Mouse (Mus musculus): Measurements from ENCODE around the gene Tmem91. TPM values are rescaled to one million over a fixed set of nuclear protein-coding genes. Genes with fewer than 3 reads are reported as not detected.

The Tmem91 gene
- polyA plus RNA-seq, 1 experiment from 2014 or later = 3.1 TPM

DNA sequence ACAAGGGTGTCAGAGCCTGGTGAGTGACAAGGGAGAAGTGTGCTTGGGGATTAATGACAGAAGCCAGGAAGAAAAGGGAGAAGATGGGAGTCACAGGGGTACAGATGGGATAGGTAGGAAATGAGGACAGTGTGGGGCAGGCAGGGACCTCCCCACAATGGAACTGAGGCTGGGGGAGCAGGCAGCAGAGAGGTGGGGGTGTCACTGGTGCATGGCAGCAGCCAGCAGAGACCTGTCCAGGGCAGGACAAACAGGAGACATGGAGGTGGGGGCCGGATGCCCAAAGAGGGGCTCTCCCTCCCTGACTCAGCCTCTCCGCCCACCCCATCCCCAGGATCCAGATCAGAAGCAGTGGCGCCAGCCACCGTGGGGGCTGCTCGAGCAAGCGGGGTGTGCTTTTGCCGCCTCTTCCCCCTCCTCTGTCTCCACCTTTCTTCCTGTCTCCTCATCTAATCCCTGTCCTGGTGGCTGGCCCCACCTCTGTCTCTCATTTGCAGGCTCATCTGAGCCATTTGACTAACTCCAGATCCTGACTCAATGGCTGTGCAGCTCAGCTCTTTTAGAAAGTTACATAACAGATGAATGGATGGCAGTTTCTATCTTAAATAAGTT lies 35.7 kb upstream of the Tmem91 start:
- H3K27me3 ChIP-seq = peaks cover 11% of the 10 kb centered on the region
- H3K9me3 ChIP-seq = no peaks in the 10 kb centered on the region
- 0 out of 2 replicates have a peak overlapping the region, but pooled peaks have one; percentile 2 for H3K27ac ChIP-seq (replicated peaks)
- ATAC-seq (ENCODE audit: low FRiP score, low read depth) = peak; percentile 52
- peak overlapping the region; percentile 31; the same call in 1 of the 2 replicates for H3K9ac ChIP-seq (replicated peaks)
- peaks cover 20% of the 10 kb centered on the region for H3K4me1 ChIP-seq
- H3K4me3 ChIP-seq = no peak overlapping the region
- H3K36me3 ChIP-seq = peaks cover 42% of the 10 kb centered on the region
- 0 out of 2 replicates have a peak overlapping the region, but pooled peaks have one; percentile 28 for H3K4me2 ChIP-seq (replicated peaks)
- WGBS = 2% methylated on average over 7 of the region's 7 CpGs

DNA sequence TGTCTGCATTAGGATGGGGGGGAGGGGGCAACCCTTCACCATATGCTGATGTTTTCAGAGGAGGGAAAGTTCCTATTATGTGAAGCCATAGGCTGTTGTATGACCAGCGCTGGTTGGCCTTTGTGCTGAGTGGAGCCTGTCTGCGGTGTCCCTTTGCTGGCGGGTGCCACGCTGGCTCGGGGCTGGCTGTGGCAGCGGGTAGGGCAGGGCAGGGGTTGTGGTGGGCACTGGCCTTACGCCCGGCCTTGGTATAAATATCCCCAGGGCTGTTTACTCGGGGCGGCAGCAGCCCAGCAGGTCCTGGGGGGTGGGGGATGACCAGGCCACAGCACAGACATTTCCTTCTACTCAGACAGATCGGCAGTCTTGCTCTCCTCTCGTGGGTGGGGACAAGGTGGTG lies 35.0 kb upstream of the Tmem91 start:
- peak; percentile 21; the same call in 1 of the 2 replicates for ATAC-seq (ENCODE audit: low FRiP score, low read depth)
- Histone ChIP-seq H3K4me1 (peaks cover 23% of the 10 kb centered on the region), H3K4me3 (no peak overlapping the region), H3K4me2 (replicated peaks) (no peak overlapping the region), H3K9ac (replicated peaks) (0 out of 2 replicates have a peak overlapping the region, but pooled peaks have one; percentile 31), H3K27ac (replicated peaks) (no peak overlapping the region), H3K36me3 (peaks cover 36% of the 10 kb centered on the region), H3K9me3 (no peaks in the 10 kb centered on the region), H3K27me3 (peaks cover 16% of the 10 kb centered on the region)
- WGBS = 21% methylated on average over 12 of the region's 12 CpGs

GRCm38 (mm10) chr7:25707581-25708292 lies 32.8 kb upstream of the Tmem91 start:
- no peak overlapping the region for H3K27ac ChIP-seq (replicated peaks)
- H3K4me1 ChIP-seq = peaks cover 37% of the 10 kb centered on the region
- ATAC-seq (ENCODE audit: low FRiP score, low read depth) = no peak
- no peak overlapping the region for H3K4me3 ChIP-seq
- H3K4me2 ChIP-seq (replicated peaks) = no peak overlapping the region
- no peak overlapping the region for H3K9ac ChIP-seq (replicated peaks)
- 74% methylated on average over 15 of the region's 15 CpGs for WGBS
- H3K9me3 ChIP-seq = no peaks in the 10 kb centered on the region
- H3K36me3 ChIP-seq = peaks cover 13% of the 10 kb centered on the region
- peaks cover 34% of the 10 kb centered on the region for H3K27me3 ChIP-seq

GRCm38 (mm10) chr7:25706578-25707170 lies 31.7 kb upstream of the Tmem91 start:
- peaks cover 34% of the 10 kb centered on the region for H3K27me3 ChIP-seq
- H3K4me3 ChIP-seq = no peak overlapping the region
- 65% methylated on average over 7 of the region's 7 CpGs for WGBS
- H3K4me1 ChIP-seq = peaks cover 35% of the 10 kb centered on the region
- no peak overlapping the region for H3K9ac ChIP-seq (replicated peaks)
- no peak overlapping the region for H3K27ac ChIP-seq (replicated peaks)
- no peak for ATAC-seq (ENCODE audit: low FRiP score, low read depth)
- H3K4me2 ChIP-seq (replicated peaks) = no peak overlapping the region
- H3K36me3 ChIP-seq = 0 out of 2 replicates have a peak, but pooled peaks cover 4% of the 10 kb centered on the region
- H3K9me3 ChIP-seq = peaks cover 5% of the 10 kb centered on the region; the same call in 1 of the 2 replicates

- WGBS = 67% methylated on average over 6 of the region's 6 CpGs
- Histone ChIP-seq H3K9ac (replicated peaks) (no peak overlapping the region), H3K9me3 (peaks cover 5% of the 10 kb centered on the region; the same call in 1 of the 2 replicates), H3K4me3 (no peak overlapping the region), H3K4me2 (replicated peaks) (no peak overlapping the region), H3K27me3 (peaks cover 34% of the 10 kb centered on the region), H3K27ac (replicated peaks) (no peak overlapping the region), H3K4me1 (peaks cover 27% of the 10 kb centered on the region), H3K36me3 (no peaks in the 10 kb centered on the region)
- no peak for ATAC-seq (ENCODE audit: low FRiP score, low read depth)
Measured at GRCm38 (mm10) chr7:25705801-25706251, 30.9 kb upstream of the Tmem91 start.

- ATAC-seq (ENCODE audit: low FRiP score, low read depth) = 0 out of 2 replicates have a peak, but pooled peaks have one; percentile 45
- Histone ChIP-seq H3K4me1 (peaks cover 17% of the 10 kb centered on the region), H3K9me3 (peaks cover 5% of the 10 kb centered on the region; the same call in 1 of the 2 replicates), H3K36me3 (no peaks in the 10 kb centered on the region), H3K4me2 (replicated peaks) (peak overlapping the region; percentile 66), H3K27me3 (peaks cover 34% of the 10 kb centered on the region), H3K27ac (replicated peaks) (no peak overlapping the region), H3K4me3 (peak overlapping the region; percentile 40), H3K9ac (replicated peaks) (peak overlapping the region; percentile 57)
- WGBS = 5% methylated on average over 31 of the region's 37 CpGs
Measured at GRCm38 (mm10) chr7:25704716-25705364, 29.9 kb upstream of the Tmem91 start.

- H3K4me3 ChIP-seq = 0 out of 2 replicates have a peak overlapping the region, but pooled peaks have one; percentile 40
- no peak for ATAC-seq (ENCODE audit: low FRiP score, low read depth)
- peaks cover 17% of the 10 kb centered on the region for H3K4me1 ChIP-seq
- peaks cover 34% of the 10 kb centered on the region for H3K27me3 ChIP-seq
- no peak overlapping the region for H3K9ac ChIP-seq (replicated peaks)
- H3K9me3 ChIP-seq = peaks cover 5% of the 10 kb centered on the region; the same call in 1 of the 2 replicates
- H3K27ac ChIP-seq (replicated peaks) = no peak overlapping the region
- H3K4me2 ChIP-seq (replicated peaks) = peak overlapping the region; percentile 66
- H3K36me3 ChIP-seq = no peaks in the 10 kb centered on the region
- WGBS = 16% methylated on average over 10 of the region's 10 CpGs
Measured at GRCm38 (mm10) chr7:25703793-25704494, 29.0 kb upstream of the Tmem91 start.

DNA sequence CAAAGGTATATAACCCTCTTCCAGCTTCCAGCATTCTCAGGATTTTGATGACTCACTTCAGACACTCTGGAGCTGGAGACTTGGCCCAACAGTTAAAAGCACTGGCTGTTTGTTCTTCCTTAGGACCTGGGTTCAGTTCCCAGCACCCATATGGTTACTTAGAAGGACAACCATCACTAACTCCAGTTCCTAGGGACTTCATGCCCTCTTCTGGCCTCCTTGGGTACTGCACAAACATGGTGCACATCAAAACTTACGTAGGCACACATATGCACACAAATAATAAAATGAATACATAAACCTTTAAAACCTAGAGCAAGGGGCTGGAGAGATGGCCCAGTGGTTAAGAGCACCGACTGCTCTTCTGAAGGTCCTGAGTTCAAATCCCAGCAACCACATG lies 27.4 kb upstream of the Tmem91 start:
- Histone ChIP-seq H3K27me3 (peaks cover 30% of the 10 kb centered on the region), H3K9ac (replicated peaks) (no peak overlapping the region), H3K4me3 (no peak overlapping the region), H3K9me3 (peaks cover 5% of the 10 kb centered on the region; the same call in 1 of the 2 replicates), H3K27ac (replicated peaks) (no peak overlapping the region), H3K36me3 (no peaks in the 10 kb centered on the region), H3K4me2 (replicated peaks) (no peak overlapping the region), H3K4me1 (peaks cover 17% of the 10 kb centered on the region)
- ATAC-seq (ENCODE audit: low FRiP score, low read depth) = no peak
- 95% methylated on average over 2 of the region's 2 CpGs for WGBS

DNA sequence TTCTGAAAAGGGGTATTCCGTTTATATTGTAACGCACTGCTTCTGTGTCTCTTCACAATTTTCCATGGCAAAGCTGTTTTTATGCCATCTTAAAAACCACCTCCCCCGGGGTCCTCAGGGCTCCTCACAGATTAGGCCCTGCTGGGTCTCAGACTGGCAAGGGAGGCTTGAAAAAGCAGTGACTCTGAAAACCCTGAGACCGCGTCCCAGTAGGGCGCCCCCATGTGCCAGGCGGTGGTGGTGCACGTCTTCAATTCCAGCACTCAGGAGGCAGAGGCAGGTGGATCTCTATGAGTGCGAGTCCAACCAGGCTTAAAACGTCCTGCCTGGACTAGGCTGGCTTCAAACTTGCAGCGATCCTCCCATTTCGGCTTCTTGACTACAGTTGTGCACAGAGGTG lies 25.8 kb upstream of the Tmem91 start:
- no peak for ATAC-seq (ENCODE audit: low FRiP score, low read depth)
- peaks cover 24% of the 10 kb centered on the region for H3K27me3 ChIP-seq
- 69% methylated on average over 12 of the region's 12 CpGs for WGBS
- H3K9me3 ChIP-seq = peaks cover 5% of the 10 kb centered on the region; the same call in 1 of the 2 replicates
- H3K9ac ChIP-seq (replicated peaks) = no peak overlapping the region
- no peak overlapping the region for H3K27ac ChIP-seq (replicated peaks)
- H3K36me3 ChIP-seq = no peaks in the 10 kb centered on the region
- H3K4me3 ChIP-seq = no peak overlapping the region
- peaks cover 17% of the 10 kb centered on the region for H3K4me1 ChIP-seq
- H3K4me2 ChIP-seq (replicated peaks) = no peak overlapping the region

DNA sequence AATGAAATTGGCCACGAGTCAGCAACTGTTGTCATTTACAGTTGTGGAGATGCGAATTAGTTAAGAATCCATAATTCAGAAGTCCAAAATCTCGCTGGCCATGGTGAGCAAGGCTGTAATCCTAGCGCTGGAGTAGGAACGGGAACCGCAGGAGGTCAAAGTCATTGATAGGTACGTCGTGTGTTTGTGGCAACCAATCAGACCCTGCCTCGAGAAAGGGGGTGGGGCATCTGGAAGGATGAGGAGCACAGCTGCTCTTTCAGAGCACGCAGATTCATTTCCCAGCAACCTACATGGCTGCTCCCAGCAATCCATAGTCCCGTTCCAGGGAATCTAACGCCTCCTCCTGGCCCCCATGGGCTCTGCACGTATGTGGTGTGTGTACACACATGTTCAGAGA lies 24.9 kb upstream of the Tmem91 start:
- no peak overlapping the region for H3K4me3 ChIP-seq
- WGBS = 59% methylated on average over 13 of the region's 13 CpGs
- H3K9me3 ChIP-seq = peaks cover 5% of the 10 kb centered on the region; the same call in 1 of the 2 replicates
- H3K36me3 ChIP-seq = no peaks in the 10 kb centered on the region
- no peak overlapping the region for H3K9ac ChIP-seq (replicated peaks)
- no peak for ATAC-seq (ENCODE audit: low FRiP score, low read depth)
- no peak overlapping the region for H3K27ac ChIP-seq (replicated peaks)
- no peak overlapping the region for H3K4me2 ChIP-seq (replicated peaks)
- peaks cover 16% of the 10 kb centered on the region for H3K27me3 ChIP-seq
- H3K4me1 ChIP-seq = peaks cover 12% of the 10 kb centered on the region

DNA sequence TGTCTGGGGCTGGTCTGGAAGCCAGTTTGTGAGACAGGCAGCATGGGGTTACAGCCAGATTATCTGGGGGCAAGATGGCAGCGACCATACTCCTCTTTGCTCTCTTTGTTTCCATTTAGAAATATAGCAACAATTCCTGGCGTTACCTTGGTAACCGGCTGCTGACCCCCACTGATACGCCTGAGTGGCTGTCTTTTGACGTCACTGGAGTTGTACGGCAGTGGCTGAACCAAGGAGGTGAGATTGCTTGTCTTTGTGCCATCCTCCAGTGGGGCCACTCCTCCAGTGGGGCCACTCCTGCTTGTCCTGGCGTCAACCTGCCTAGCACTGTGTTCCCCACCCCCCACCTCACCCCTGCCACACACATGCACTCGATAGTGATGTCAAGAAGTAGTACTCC lies 19.1 kb upstream of the Tmem91 start:
- no peak overlapping the region for H3K4me2 ChIP-seq (replicated peaks)
- no peaks in the 10 kb centered on the region for H3K9me3 ChIP-seq
- no peak overlapping the region for H3K4me3 ChIP-seq
- H3K27me3 ChIP-seq = peaks cover 39% of the 10 kb centered on the region
- ATAC-seq (ENCODE audit: low FRiP score, low read depth) = no peak
- no peak overlapping the region for H3K9ac ChIP-seq (replicated peaks)
- H3K27ac ChIP-seq (replicated peaks) = no peak overlapping the region
- WGBS = 48% methylated on average over 8 of the region's 8 CpGs
- H3K4me1 ChIP-seq = peaks cover 6% of the 10 kb centered on the region
- no peaks in the 10 kb centered on the region for H3K36me3 ChIP-seq
